9 mouse cellular contexts compared by ENCODE assay signal in the genomic region with DNA sequence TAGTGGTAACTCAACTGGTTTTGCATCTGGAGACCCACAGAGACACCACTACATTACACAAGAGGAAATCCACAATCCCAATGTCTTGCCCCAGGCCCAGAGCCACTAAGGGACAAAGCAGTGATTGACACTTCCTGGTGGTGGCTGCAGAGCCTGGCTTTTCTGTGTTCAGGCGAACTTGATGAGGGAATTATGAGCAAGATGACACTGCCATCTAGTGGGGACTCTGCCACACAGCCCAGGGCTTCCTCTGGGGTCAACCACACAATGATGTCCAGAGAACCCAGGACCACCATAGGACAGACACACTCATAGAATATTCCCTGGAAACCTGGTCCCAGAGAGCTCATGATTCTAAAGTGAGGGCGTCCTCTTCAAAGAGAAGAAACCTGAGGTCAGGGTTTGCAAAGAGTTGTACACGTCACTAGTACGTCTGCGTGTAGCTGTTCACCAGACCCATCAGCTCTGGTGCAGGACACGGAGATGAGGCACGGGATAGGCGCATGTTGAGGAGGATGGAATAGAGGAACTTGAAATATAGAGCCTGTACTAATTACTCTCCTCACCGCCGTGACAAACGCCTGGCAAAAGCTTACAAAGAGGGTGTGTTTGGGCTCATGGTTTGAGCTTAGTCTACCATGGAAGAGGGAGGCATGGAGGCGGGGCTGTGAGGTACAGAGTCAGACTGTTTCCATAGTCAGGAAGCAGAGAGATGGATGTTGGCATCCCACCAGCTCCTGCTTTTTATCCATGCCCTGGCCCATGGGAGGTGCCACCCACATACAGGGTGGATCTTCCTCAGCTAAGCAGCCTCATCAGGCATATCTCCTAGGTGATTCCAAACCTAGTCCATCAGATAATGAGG. TPM values are rescaled to one million over a fixed set of nuclear protein-coding genes. Genes with fewer than 3 reads are reported as not detected.
DNase-seq lines count a peak whose midpoint lies in the region; ATAC-seq and TF ChIP-seq lines count a peak whose summit lies in the region.
"Had no signal": no experiment of that assay in that cellular context is flagged by ENCODE, and none has a peak within 500 bp of the region (broad histone marks: within the 10 kb centered on the region; RNA-seq: fewer than 3 reads in every experiment).

No protein-coding gene starts in this region.

- peak; percentile 69 to 77 for ATAC-seq in hematopoietic stem cell, adult 5-6 weeks (replicated peaks in 1 of 2; ENCODE audit: insufficient read depth in 1 of 2, low FRiP score in 2 of 2, low TSS enrichment in 1 of 2, low read depth in 1 of 2, poor library complexity in 2 of 2, severe bottlenecking in 2 of 2)

- H3K4me3 ChIP-seq in layer of hippocampus, adult 2 months, result no peak overlapping the region
- H3K4me3 ChIP-seq: liver, embryonic 15.5 days had no signal

- no peak overlapping the region for H3K27ac ChIP-seq in layer of hippocampus, adult 2 months
- H3K27ac ChIP-seq: liver, embryonic 15.5 days had no signal

- DNase-seq in MEL-GATA-1-ER (ENCODE audit: extremely low read depth, low read depth), result peak; percentile 4
- peak; percentile 48 for DNase-seq in cerebellum, adult 11-12 months
- DNase-seq in forelimb bud, embryonic 11.5 days (ENCODE audit: low read depth, low spot score), result peak; percentile 83
- DNase-seq in layer of hippocampus, adult 2 months (ENCODE audit: low spot score in 2 of 2), result peak; percentile 80 to 82
- peak; percentile 83 for DNase-seq in lung, postnatal 14 days
- peak; percentile 70 for DNase-seq in retina, postnatal 7 days (ENCODE audit: low read depth, low spot score)
- peak; percentile 33 for DNase-seq in urinary bladder, adult 2 months (ENCODE audit: low spot score)

- peak; percentile 98 for TF ChIP-seq CTCF in layer of hippocampus, adult 2 months (conservative IDR thresholded peaks at IDR 0.05)

RNA-seq across cellular contexts. Expression of gene Lyzl4, which starts 36.2 kb away (rescaled TPM):
- not detected in 2 replicates for total RNA-seq in hematopoietic stem cell, adult 5-6 weeks (2017)
- 1 to 10 TPM in 1 of 2 experiments, under 1 TPM in 1; 0.76 to 1.5 TPM for total RNA-seq in layer of hippocampus, adult 2 months (2021)
- polyA plus RNA-seq in urinary bladder, adult 2 months (2012; rRNA removed), result 0.63 and 0.73 TPM in 2 replicates
- polyA plus RNA-seq: liver, embryonic 15.5 days had no signal

RNA-seq across cellular contexts. Expression of gene Vipr1, which starts 36.9 kb away (rescaled TPM):
- total RNA-seq in hematopoietic stem cell, adult 5-6 weeks (2017), result 0.25 and 0.45 TPM in 2 replicates
- 10 to 100 TPM; 18.7 to 21.2 TPM for total RNA-seq in layer of hippocampus, adult 2 months (2021)
- 2.6 and 3.0 TPM in 2 replicates for polyA plus RNA-seq in urinary bladder, adult 2 months (2012; rRNA removed)

Comparison
In these comparisons a context has a peak if more than half of its experiments do, and no peak if none do; other contexts are left out.
1. DNase-seq: peak in every context shown above with its lines; median percentile 83 in forelimb bud, embryonic 11.5 days; 83 in lung, postnatal 14 days; 81 in layer of hippocampus, adult 2 months; 70 in retina, postnatal 7 days; 48 in cerebellum, adult 11-12 months; 33 in urinary bladder, adult 2 months; 4 in MEL-GATA-1-ER.
2. RNA of gene Vipr1, which starts 36.9 kb away (total RNA-seq): 18.7 to 21.2 TPM in layer of hippocampus, adult 2 months; 0.25 to 0.45 TPM in hematopoietic stem cell, adult 5-6 weeks; every median in the first group is over 10 times any median in the second.